Mouse (Mus musculus) forebrain, embryonic 14.5 days (tissue): ENCODE measurements at regions not wholly inside any gene's neighbourhood (a gene's known extent, or its start where the extent isn't known, plus 50 kb on each side); places are given as distances from the start of the nearest gene placed in this dataset.
"Not testable (repeated sequence)": the region's sequence is repeated elsewhere in the genome, so short reads cannot be mapped to it uniquely, and the experiment has no call there.

Source experiments
- ATAC-seq: fragments of 200-750 bp; cut with Nextera tagmentation; 2 replicates; pipeline ENCODE4 v1.8.0; 2017; ENCODE audit warnings: mild to moderate bottlenecking, moderate library complexity
- DNase-seq: peaks from one replicate; pipeline ENCODE4 v3.0.0-alpha.2; 2015; ENCODE audit warnings: low spot score
- H3K27ac ChIP-seq: fragments of 300-500 bp; sonication (generic); 2 replicates; pipeline ENCODE4 v1.5.1; 2014; ENCODE audit warnings: low read depth, mild to moderate bottlenecking, control low read depth, low read length, moderate library complexity
- H3K27me3 ChIP-seq: fragments of 300-500 bp; sonication (generic); replicated peaks from 2 replicates; pipeline ENCODE4 v1.6.1; 2014; ENCODE audit warnings: low read length, control low read depth, mixed read lengths; ENCODE audit not compliant: control insufficient read depth, insufficient read depth
- H3K36me3 ChIP-seq: fragments of 300-500 bp; sonication (generic); 2 replicates; pipeline ENCODE4 v1.6.1; 2014; ENCODE audit warnings: low read length, control low read depth; ENCODE audit not compliant: control insufficient read depth, insufficient read depth
- H3K4me1 ChIP-seq: fragments of 300-500 bp; sonication (generic); 2 replicates; pipeline ENCODE4 v1.6.1; 2014; ENCODE audit warnings: antibody characterized with exemption, low read length, control low read depth; ENCODE audit not compliant: control insufficient read depth, insufficient read depth
- H3K4me2 ChIP-seq: fragments of 300-500 bp; sonication (generic); 2 replicates; pipeline ENCODE4 v1.6.1; 2014; ENCODE audit warnings: mild to moderate bottlenecking, control low read depth, low read length
- H3K4me3 ChIP-seq: fragments of 300-500 bp; sonication (generic); 2 replicates; pipeline ENCODE4 v1.5.1; 2014; ENCODE audit warnings: low read depth, low read length, control low read depth
- H3K9ac ChIP-seq: fragments of 300-500 bp; sonication (generic); 2 replicates; pipeline ENCODE4 v1.6.1; 2014; ENCODE audit warnings: mild to moderate bottlenecking, low read length, control low read depth, moderate library complexity
- H3K9me3 ChIP-seq: fragments of 300-500 bp; sonication (generic); replicated peaks from 2 replicates; pipeline ENCODE4 v1.6.1; 2016; ENCODE audit warnings: low read length, control low read depth, mixed read lengths; ENCODE audit not compliant: control insufficient read depth
- whole genome bisulfite sequencing: fragments of 180-500 bp; shearing (Covaris S2); extraction: QIAGEN DNeasy Blood & Tissue Kit; methylation state at CpG from one replicate; pipeline ENCODE4 v1.1.7; 2014; 5-methylcytosine and 5-hydroxymethylcytosine counted together

DNA sequence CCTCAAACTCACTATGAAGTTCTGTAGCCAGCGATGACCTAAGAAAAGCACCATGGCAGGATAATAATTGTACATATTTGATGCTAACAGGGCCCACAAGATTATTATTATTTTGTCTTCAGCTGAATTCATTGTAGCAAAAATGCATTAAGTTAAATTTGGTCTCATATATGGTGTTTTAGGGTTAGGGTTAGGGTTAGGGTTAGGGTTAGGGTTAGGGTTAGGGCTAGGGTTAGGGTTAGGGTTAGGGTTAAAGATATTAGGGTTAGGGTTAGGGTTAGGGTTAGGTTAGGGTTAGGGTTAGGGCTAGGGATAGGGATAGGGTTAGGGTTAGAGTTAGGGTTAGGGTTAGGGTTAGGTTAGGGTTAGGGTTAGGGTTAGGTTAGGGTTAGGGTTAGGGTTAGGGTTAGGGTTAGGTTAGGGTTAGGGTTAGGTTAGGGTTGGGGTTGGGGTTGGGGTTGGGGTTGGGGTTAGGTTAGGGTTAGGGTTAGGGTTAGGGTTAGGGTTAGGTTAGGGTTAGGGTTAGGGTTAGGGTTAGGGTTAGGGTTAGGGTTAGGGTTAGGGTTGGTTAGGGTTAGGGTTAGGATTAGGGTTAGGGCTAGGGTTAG lies 62.0 kb upstream of the Adgrl2 start:
- not testable (repeated sequence) for H3K9ac ChIP-seq, H3K27ac ChIP-seq, DNase-seq, H3K27me3 ChIP-seq, H3K4me1 ChIP-seq, H3K9me3 ChIP-seq, H3K4me3 ChIP-seq, H3K36me3 ChIP-seq, H3K4me2 ChIP-seq
- 93% methylated on average over 1 of the region's 1 CpGs for WGBS
- ATAC-seq = peak; percentile 62; the same call in 1 of the 2 replicates

GRCm38 (mm10) chr3:149045343-149045742 lies 55.0 kb upstream of the Adgrl2 start:
- no peak for DNase-seq
- 84% methylated on average over 5 of the region's 5 CpGs for WGBS
- H3K27ac ChIP-seq = no peak overlapping the region

GRCm38 (mm10) chr3:149043901-149044300 lies 53.5 kb upstream of the Adgrl2 start:
- DNase-seq = no peak
- ATAC-seq = no peak
- H3K4me2 ChIP-seq = no peak overlapping the region
- H3K9me3 ChIP-seq = no peaks in the 10 kb centered on the region
- no peaks in the 10 kb centered on the region for H3K27me3 ChIP-seq
- no peaks in the 10 kb centered on the region for H3K36me3 ChIP-seq
- 88% methylated on average over 4 of the region's 4 CpGs for WGBS
- H3K9ac ChIP-seq = no peak overlapping the region
- H3K27ac ChIP-seq = no peak overlapping the region
- H3K4me1 ChIP-seq = peaks cover 18% of the 10 kb centered on the region
- no peak overlapping the region for H3K4me3 ChIP-seq

More at GRCm38 (mm10) chr3:149045343-149045742, 55.0 kb upstream of the Adgrl2 start:
- no peaks in the 10 kb centered on the region for H3K36me3 ChIP-seq
- H3K4me2 ChIP-seq = no peak overlapping the region
- H3K9me3 ChIP-seq = no peaks in the 10 kb centered on the region
- no peak overlapping the region for H3K4me3 ChIP-seq
- ATAC-seq = no peak
- no peak overlapping the region for H3K9ac ChIP-seq
- H3K4me1 ChIP-seq = peaks cover 18% of the 10 kb centered on the region
- H3K27me3 ChIP-seq = no peaks in the 10 kb centered on the region

DNA sequence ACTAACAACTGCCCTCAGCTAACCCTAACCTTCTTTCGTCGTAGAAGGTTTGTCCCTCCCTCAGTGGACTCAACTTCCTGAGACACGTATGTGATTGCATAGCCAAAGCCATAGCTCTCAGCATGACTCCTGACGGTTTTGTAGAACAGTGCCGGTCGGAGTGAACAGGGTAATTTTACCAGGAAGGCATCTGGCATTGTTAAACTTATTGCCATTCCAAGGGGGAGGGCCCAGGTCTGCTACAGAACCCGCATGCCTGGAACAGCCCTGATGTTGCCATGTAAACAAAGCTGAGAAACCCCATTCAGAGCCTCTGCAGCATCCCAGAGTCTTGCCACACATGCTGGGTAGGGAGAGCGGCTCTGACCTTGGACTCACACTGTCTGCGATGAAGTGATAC lies 52.2 kb upstream of the Adgrl2 start:
- Histone ChIP-seq H3K4me1 (peaks cover 18% of the 10 kb centered on the region), H3K9ac (no peak overlapping the region), H3K27me3 (no peaks in the 10 kb centered on the region), H3K27ac (no peak overlapping the region), H3K36me3 (no peaks in the 10 kb centered on the region), H3K4me3 (no peak overlapping the region), H3K4me2 (no peak overlapping the region), H3K9me3 (no peaks in the 10 kb centered on the region)
- 9% methylated on average over 9 of the region's 9 CpGs for WGBS
- ATAC-seq = peak; percentile 58; the same call in 1 of the 2 replicates
- peak; percentile 42 for DNase-seq

GRCm38 (mm10) chr3:149041188-149041587 lies 50.8 kb upstream of the Adgrl2 start:
- no peaks in the 10 kb centered on the region for H3K27me3 ChIP-seq
- H3K9ac ChIP-seq = no peak overlapping the region
- no peaks in the 10 kb centered on the region for H3K36me3 ChIP-seq
- no peak overlapping the region for H3K4me2 ChIP-seq
- H3K27ac ChIP-seq = no peak overlapping the region
- no peak overlapping the region for H3K4me3 ChIP-seq
- no peaks in the 10 kb centered on the region for H3K9me3 ChIP-seq
- peaks cover 18% of the 10 kb centered on the region for H3K4me1 ChIP-seq
- DNase-seq (no peak), ATAC-seq (no peak)
- WGBS = 62% methylated on average over 3 of the region's 3 CpGs
